Mouse (Mus musculus) embryo, embryonic 10 days (tissue): ENCODE measurements around the gene Rps12.
"Not testable (repeated sequence)": the region's sequence is repeated elsewhere in the genome, so short reads cannot be mapped to it uniquely, and the experiment has no call there.

Experiments
- DNase-seq: peaks from one replicate; pipeline ENCODE4 v3.0.0-alpha.2; 2015; ENCODE audit warnings: low spot score

Gene Rps12

DNA sequence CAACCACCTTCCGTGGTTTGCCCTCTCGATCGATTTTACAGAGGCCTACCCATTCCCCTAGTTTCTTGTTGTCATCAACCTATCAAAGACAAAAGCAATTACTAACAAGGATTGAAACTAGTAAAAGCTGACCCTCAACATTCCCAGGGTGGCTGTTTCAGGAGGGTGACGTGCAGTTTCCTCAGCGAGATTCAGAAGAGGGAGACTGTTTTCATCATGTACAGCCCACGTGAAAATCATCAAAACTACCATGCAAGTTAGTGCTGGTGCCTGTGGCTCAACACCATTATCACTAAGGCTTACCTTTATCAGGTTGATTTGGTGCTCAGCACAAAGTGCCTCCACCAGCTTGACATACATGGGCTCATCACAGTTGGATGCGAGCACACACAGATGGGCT, 1.5 kb downstream of the Rps12 start:
- not testable (repeated sequence) for DNase-seq

- no peak for DNase-seq
Observed at GRCm38 (mm10) chr10:23784121-23784520, 3.0 kb downstream of the Rps12 start.

GRCm38 (mm10) chr10:23783493-23783884, 3.6 kb downstream of the Rps12 start:
- no peak for DNase-seq

- no peak for DNase-seq
Observed at GRCm38 (mm10) chr10:23782855-23783492, 4.1 kb downstream of the Rps12 start.

GRCm38 (mm10) chr10:23781760-23782735, 5.0 kb downstream of the Rps12 start:
- no peak for DNase-seq

DNA sequence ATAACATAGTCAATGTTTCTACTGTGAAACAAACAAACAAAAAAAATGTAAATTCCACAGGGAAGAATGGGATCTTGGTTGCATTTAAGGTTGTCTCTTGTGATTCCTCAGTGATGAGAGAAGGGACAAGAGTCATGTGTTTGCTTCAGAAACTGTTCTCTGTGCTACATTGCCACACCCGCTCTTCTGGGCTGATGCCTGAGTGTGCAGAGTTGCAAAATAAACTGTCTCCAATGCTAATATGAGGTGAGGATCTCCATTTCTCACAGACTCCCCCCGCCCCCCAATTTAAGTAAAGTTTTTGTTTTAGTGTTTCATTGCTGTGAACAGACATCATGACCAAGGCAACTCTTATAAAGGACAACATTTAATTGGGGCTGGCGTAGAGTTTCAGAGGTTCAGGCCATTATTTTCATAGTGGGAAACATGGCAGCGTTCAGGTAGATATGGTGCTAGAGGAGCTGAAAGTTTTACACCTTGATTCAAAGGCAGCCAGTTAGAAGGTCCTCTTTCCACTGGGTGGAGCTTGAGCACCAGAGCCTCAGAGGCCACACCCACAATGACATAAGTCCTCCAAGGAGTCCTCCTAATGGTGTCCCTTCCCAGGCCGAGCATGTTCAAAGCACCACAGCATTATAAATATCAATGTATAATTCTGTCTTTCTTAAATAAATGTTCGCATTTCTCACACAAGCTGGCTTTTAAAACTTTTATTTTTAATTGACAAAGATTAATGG, 6.4 kb downstream of the Rps12 start:
- peak; percentile 57 for DNase-seq

- DNase-seq: peak; percentile 51
Observed at GRCm38 (mm10) chr10:23777288-23777945, 9.7 kb downstream of the Rps12 start.

DNA sequence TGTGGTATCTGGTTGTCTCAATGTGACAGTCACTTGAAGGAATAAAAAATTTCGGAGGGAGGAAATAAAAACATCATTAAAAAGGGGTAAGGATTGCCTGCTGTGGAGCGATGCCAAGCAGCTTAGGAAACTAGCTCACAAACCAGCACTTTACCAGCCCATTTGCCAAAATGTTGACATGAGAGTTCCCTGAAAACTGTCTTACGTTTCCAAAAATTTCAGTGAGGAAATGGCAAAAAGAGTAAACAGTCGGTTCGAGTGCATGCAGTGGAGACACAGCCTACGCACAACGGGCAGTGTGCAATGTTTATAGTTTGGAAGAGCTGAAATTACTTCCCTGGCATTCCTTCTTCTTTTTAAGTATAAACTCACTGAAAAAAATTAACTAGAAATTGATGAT, 32.9 kb downstream of the Rps12 start:
- no peak for DNase-seq
